Mouse (Mus musculus): ENCODE data around the gene Eri2. TPM values are rescaled to one million over a fixed set of nuclear protein-coding genes. Genes with fewer than 3 reads are reported as not detected.
"Not testable (repeated sequence)": the region's sequence is repeated elsewhere in the genome, so short reads cannot be mapped to it uniquely, and the experiment has no call there.

Gene Eri2
- total RNA-seq, 1 experiment, result 14.3 TPM

- H3K4me3 ChIP-seq (ENCODE audit: insufficient read depth in 1 of 2, low read depth in 1 of 2, low read length in 2 of 2, poor library complexity in 1 of 2, severe bottlenecking in 1 of 2), result no peak overlapping the region
- H3K36me3 ChIP-seq (ENCODE audit: control insufficient read depth, insufficient read depth, low read length, poor library complexity, severe bottlenecking), result no peaks in the 10 kb centered on the region
- TF ChIP-seq HCFC1 (IDR thresholded peaks at IDR 0.05; ENCODE audit: borderline replicate concordance, insufficient read depth, low read length) (no peak), MAFK (IDR thresholded peaks at IDR 0.05; ENCODE audit: insufficient read depth, low read depth, low read length) (no peak), ZC3H11A (IDR thresholded peaks at IDR 0.05; ENCODE audit: borderline replicate concordance, low read depth, low read length) (no peak), CHD2 (IDR thresholded peaks at IDR 0.05; ENCODE audit: low read depth, low read length) (no peak)
- no peaks in the 10 kb centered on the region for H3K4me1 ChIP-seq (ENCODE audit: control insufficient read depth in 2 of 2, insufficient read depth in 2 of 2, low read length in 2 of 2, poor library complexity in 1 of 2)
- no peaks in the 10 kb centered on the region for H3K9me3 ChIP-seq (ENCODE audit: control insufficient read depth, insufficient read depth, low read depth, low read length)
- H3K27ac ChIP-seq (ENCODE audit: insufficient read depth, low read depth, low read length, poor library complexity, severe bottlenecking), result no peak overlapping the region
- no peak overlapping the region for H3K9ac ChIP-seq (ENCODE audit: insufficient read depth, low read depth, low read length, poor library complexity, severe bottlenecking)
- DNase-seq (ENCODE audit: low read depth, low spot score), result no peak
- in situ Hi-C loops (cut with MboI; ENCODE audit: low sequenced_read_pairs in 2 of 2, unreplicated experiment in 2 of 2), result no loop called here
Measured at GRCm38 (mm10) chr7:119738877-119739276, 55.0 kb downstream of the Eri2 start.

- H3K4me3 ChIP-seq (ENCODE audit: insufficient read depth in 1 of 2, low read depth in 1 of 2, low read length in 2 of 2, poor library complexity in 1 of 2, severe bottlenecking in 1 of 2); H3K9ac ChIP-seq (ENCODE audit: insufficient read depth, low read depth, low read length, poor library complexity, severe bottlenecking); in situ Hi-C loops (cut with MboI; ENCODE audit: low sequenced_read_pairs in 2 of 2, unreplicated experiment in 2 of 2); DNase-seq (ENCODE audit: low read depth, low spot score); H3K4me1 ChIP-seq (ENCODE audit: control insufficient read depth in 2 of 2, insufficient read depth in 2 of 2, low read length in 2 of 2, poor library complexity in 1 of 2); H3K27ac ChIP-seq (ENCODE audit: insufficient read depth, low read depth, low read length, poor library complexity, severe bottlenecking); H3K36me3 ChIP-seq (ENCODE audit: control insufficient read depth, insufficient read depth, low read length, poor library complexity, severe bottlenecking); H3K9me3 ChIP-seq (ENCODE audit: control insufficient read depth, insufficient read depth, low read depth, low read length): not testable (repeated sequence)
Measured at GRCm38 (mm10) chr7:119731262-119731661, 62.6 kb downstream of the Eri2 start.

GRCm38 (mm10) chr7:119727621-119728020 lies 66.2 kb downstream of the Eri2 start:
- DNase-seq (ENCODE audit: low read depth, low spot score), result no peak
- H3K36me3 ChIP-seq (ENCODE audit: control insufficient read depth, insufficient read depth, low read length, poor library complexity, severe bottlenecking), result no peaks in the 10 kb centered on the region
- H3K4me3 ChIP-seq (ENCODE audit: insufficient read depth in 1 of 2, low read depth in 1 of 2, low read length in 2 of 2, poor library complexity in 1 of 2, severe bottlenecking in 1 of 2), result no peak overlapping the region
- no peak overlapping the region for H3K9ac ChIP-seq (ENCODE audit: insufficient read depth, low read depth, low read length, poor library complexity, severe bottlenecking)
- no peak for TF ChIP-seq ZNF384 (IDR thresholded peaks at IDR 0.05; ENCODE audit: low read depth, low read length)
- TF ChIP-seq CHD2 (IDR thresholded peaks at IDR 0.05; ENCODE audit: low read depth, low read length), result no peak
- TF ChIP-seq HCFC1 (IDR thresholded peaks at IDR 0.05; ENCODE audit: borderline replicate concordance, insufficient read depth, low read length), result no peak
- no peak for TF ChIP-seq MAFK (IDR thresholded peaks at IDR 0.05; ENCODE audit: insufficient read depth, low read depth, low read length)
- TF ChIP-seq ZC3H11A (IDR thresholded peaks at IDR 0.05; ENCODE audit: borderline replicate concordance, low read depth, low read length), result no peak
- no peaks in the 10 kb centered on the region for H3K4me1 ChIP-seq (ENCODE audit: control insufficient read depth in 2 of 2, insufficient read depth in 2 of 2, low read length in 2 of 2, poor library complexity in 1 of 2)
- H3K27ac ChIP-seq (ENCODE audit: insufficient read depth, low read depth, low read length, poor library complexity, severe bottlenecking), result no peak overlapping the region
- in situ Hi-C loops (cut with MboI; ENCODE audit: low sequenced_read_pairs in 2 of 2, unreplicated experiment in 2 of 2), result no loop called here
- no peaks in the 10 kb centered on the region for H3K9me3 ChIP-seq (ENCODE audit: control insufficient read depth, insufficient read depth, low read depth, low read length)

GRCm38 (mm10) chr7:119720947-119721310 lies 72.9 kb downstream of the Eri2 start:
- H3K4me1 ChIP-seq (ENCODE audit: control insufficient read depth in 2 of 2, insufficient read depth in 2 of 2, low read length in 2 of 2, poor library complexity in 1 of 2), result no peaks in the 10 kb centered on the region; a peak in 1 of 4 replicates
- peak overlapping the region; percentile 73 to 99 for H3K4me3 ChIP-seq (ENCODE audit: insufficient read depth in 1 of 2, low read depth in 1 of 2, low read length in 2 of 2, poor library complexity in 1 of 2, severe bottlenecking in 1 of 2)
- TF ChIP-seq CHD2 (IDR thresholded peaks at IDR 0.05; ENCODE audit: low read depth, low read length), result no peak
- no peak for DNase-seq (ENCODE audit: low read depth, low spot score)
- in situ Hi-C loops (cut with MboI; ENCODE audit: low sequenced_read_pairs in 2 of 2, unreplicated experiment in 2 of 2), result no loop called here
- peaks cover 19% of the 10 kb centered on the region for H3K36me3 ChIP-seq (ENCODE audit: control insufficient read depth, insufficient read depth, low read length, poor library complexity, severe bottlenecking)
- H3K9me3 ChIP-seq (ENCODE audit: control insufficient read depth, insufficient read depth, low read depth, low read length), result no peaks in the 10 kb centered on the region
- H3K27ac ChIP-seq (ENCODE audit: insufficient read depth, low read depth, low read length, poor library complexity, severe bottlenecking), result no peak overlapping the region
- peak overlapping the region; percentile 99; the same call in 1 of the 2 replicates for H3K9ac ChIP-seq (ENCODE audit: insufficient read depth, low read depth, low read length, poor library complexity, severe bottlenecking)

- Histone ChIP-seq H3K9ac (ENCODE audit: insufficient read depth, low read depth, low read length, poor library complexity, severe bottlenecking) (peak within 1 kb of the TSS; percentile 99), H3K9me3 (ENCODE audit: control insufficient read depth, insufficient read depth, low read depth, low read length) (no peaks in the 10 kb centered on the region), H3K27ac (ENCODE audit: insufficient read depth, low read depth, low read length, poor library complexity, severe bottlenecking) (peak within 1 kb of the TSS; percentile 78), H3K4me1 (ENCODE audit: control insufficient read depth in 2 of 2, insufficient read depth in 2 of 2, low read length in 2 of 2, poor library complexity in 1 of 2) (no peaks in the 10 kb centered on the region; a peak in 1 of 4 replicates), H3K36me3 (ENCODE audit: control insufficient read depth, insufficient read depth, low read length, poor library complexity, severe bottlenecking) (peaks cover 22% of the 10 kb centered on the region), H3K4me3 (ENCODE audit: insufficient read depth in 1 of 2, low read depth in 1 of 2, low read length in 2 of 2, poor library complexity in 1 of 2, severe bottlenecking in 1 of 2) (peak within 1 kb of the TSS; percentile 73 to 99)
- in situ Hi-C loops (cut with MboI; ENCODE audit: low sequenced_read_pairs in 2 of 2, unreplicated experiment in 2 of 2), result no loop called here
- TF ChIP-seq CHD2 (IDR thresholded peaks at IDR 0.05; ENCODE audit: low read depth, low read length) (no peak), ZC3H11A (IDR thresholded peaks at IDR 0.05; ENCODE audit: borderline replicate concordance, low read depth, low read length) (peak; percentile 52; the same call in 1 of the 2 replicates), MAFK (IDR thresholded peaks at IDR 0.05; ENCODE audit: insufficient read depth, low read depth, low read length) (no peak), ZNF384 (IDR thresholded peaks at IDR 0.05; ENCODE audit: low read depth, low read length) (no peak), HCFC1 (IDR thresholded peaks at IDR 0.05; ENCODE audit: borderline replicate concordance, insufficient read depth, low read length) (peak; percentile 86)
- DNase-seq (ENCODE audit: low read depth, low spot score), result peak; percentile 86
Measured at GRCm38 (mm10) chr7:119720253-119720946, 73.5 kb downstream of the Eri2 start, which contains the start of gene Thumpd1. Gene Thumpd1, minus strand, starts transcription at chr7:119720798.

Other genes with a start within 250 kb of the Eri2 start
- not detected in 2 replicates for gene Acsm2, start 239.7 kb downstream of the Eri2 start, total RNA-seq (2012; rRNA removed)
- not detected in 2 replicates for gene Acsm1, start 187.0 kb downstream of the Eri2 start, total RNA-seq (2012; rRNA removed)
- 2.2 and 3.2 TPM in 2 replicates for gene Acsm4, start 104.0 kb downstream of the Eri2 start, total RNA-seq (2012; rRNA removed)
- 60.5 and 64.1 TPM in 2 replicates for gene Thumpd1, start 73.3 kb downstream of the Eri2 start, total RNA-seq (2012; rRNA removed)
- gene Acsm3, start 33.1 kb downstream of the Eri2 start, total RNA-seq (2012; rRNA removed), result 0.16 TPM in 1 of 2 replicates, not detected in the other
- 12.5 and 15.3 TPM in 2 replicates for gene Rexo5, start 52 bp downstream of the Eri2 start, total RNA-seq (2012; rRNA removed)
- gene Lyrm1, start 101.8 kb upstream of the Eri2 start, total RNA-seq (2012; rRNA removed), result 1.4 and 3.8 TPM in 2 replicates
- gene Dcun1d3, start 102.2 kb upstream of the Eri2 start, total RNA-seq (2012; rRNA removed), result 26.1 and 27.1 TPM in 2 replicates

Measured in ES-E14 (cell line).